Mouse (Mus musculus): ENCODE measurements at regions not wholly inside any gene's neighbourhood (a gene's known extent, or its start where the extent isn't known, plus 50 kb on each side); places are given as distances from the start of the nearest gene placed in this dataset.
"Not testable (repeated sequence)": the region's sequence is repeated elsewhere in the genome, so short reads cannot be mapped to it uniquely, and the experiment has no call there.

GRCm38 (mm10) chr11:93658719-93659118, 226.8 kb downstream of the Utp18 start:
- DNase-seq = no peak
- WGBS = 73% methylated on average over 8 of the region's 8 CpGs
- TF ChIP-seq POLR2A (IDR thresholded peaks at IDR 0.05; ENCODE audit: borderline replicate concordance, extremely low read depth, low read depth, low read length) = no peak
- TF ChIP-seq CTCF (IDR thresholded peaks at IDR 0.05; ENCODE audit: insufficient read depth, low read length) = no peak
- Histone ChIP-seq H3K4me3 (replicated peaks; ENCODE audit: extremely low read depth, low read depth, low read length) (no peak overlapping the region), H3K4me1 (ENCODE audit: control insufficient read depth, insufficient read depth, low read length) (no peaks in the 10 kb centered on the region)

DNA sequence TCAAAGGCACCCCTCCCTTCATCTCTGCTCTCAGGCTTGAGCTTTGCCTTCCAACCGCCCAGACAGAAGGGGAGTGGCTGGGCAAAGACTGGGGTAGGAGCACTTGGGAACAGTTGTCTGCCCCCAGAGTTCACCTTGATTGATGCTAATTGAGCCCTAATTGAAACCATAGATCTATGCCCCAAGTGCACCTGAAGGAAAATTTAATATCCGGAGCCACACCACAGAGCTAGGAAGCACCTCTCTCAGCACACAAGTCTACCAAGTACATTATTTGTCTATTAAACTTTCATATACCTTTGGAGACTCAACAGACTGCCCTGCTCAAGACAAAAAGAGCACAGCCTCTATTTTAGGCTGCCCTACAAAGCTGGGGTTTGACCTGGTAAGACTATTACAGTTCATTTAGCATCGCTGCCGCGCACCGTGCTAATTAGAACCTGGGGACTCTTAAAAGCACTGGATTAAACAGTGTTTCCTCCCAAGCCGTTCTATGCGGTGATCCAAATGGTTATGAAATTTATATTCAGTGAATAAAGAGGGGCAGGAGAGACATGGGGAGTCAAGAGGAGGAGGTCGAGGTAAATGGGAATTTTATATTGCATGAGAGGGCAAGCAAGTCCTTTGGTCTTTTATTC, 229.8 kb downstream of the Utp18 start:
- DNase-seq = no peak
- 88% methylated on average over 9 of the region's 9 CpGs for WGBS
- no peak for TF ChIP-seq CTCF (IDR thresholded peaks at IDR 0.05; ENCODE audit: insufficient read depth, low read length)
- no peak for TF ChIP-seq POLR2A (IDR thresholded peaks at IDR 0.05; ENCODE audit: borderline replicate concordance, extremely low read depth, low read depth, low read length)
- Histone ChIP-seq H3K4me1 (ENCODE audit: control insufficient read depth, insufficient read depth, low read length) (no peaks in the 10 kb centered on the region), H3K4me3 (replicated peaks; ENCODE audit: extremely low read depth, low read depth, low read length) (no peak overlapping the region)

- Histone ChIP-seq H3K4me3 (replicated peaks; ENCODE audit: extremely low read depth, low read depth, low read length) (no peak overlapping the region), H3K4me1 (ENCODE audit: control insufficient read depth, insufficient read depth, low read length) (no peaks in the 10 kb centered on the region)
- TF ChIP-seq CTCF (IDR thresholded peaks at IDR 0.05; ENCODE audit: insufficient read depth, low read length) (no peak), POLR2A (IDR thresholded peaks at IDR 0.05; ENCODE audit: borderline replicate concordance, extremely low read depth, low read depth, low read length) (no peak)
- DNase-seq = no peak
- WGBS = 79% methylated on average over 3 of the region's 3 CpGs
These were observed 232.2 kb downstream of the Utp18 start for GRCm38 (mm10) chr11:93653401-93653800.

DNA sequence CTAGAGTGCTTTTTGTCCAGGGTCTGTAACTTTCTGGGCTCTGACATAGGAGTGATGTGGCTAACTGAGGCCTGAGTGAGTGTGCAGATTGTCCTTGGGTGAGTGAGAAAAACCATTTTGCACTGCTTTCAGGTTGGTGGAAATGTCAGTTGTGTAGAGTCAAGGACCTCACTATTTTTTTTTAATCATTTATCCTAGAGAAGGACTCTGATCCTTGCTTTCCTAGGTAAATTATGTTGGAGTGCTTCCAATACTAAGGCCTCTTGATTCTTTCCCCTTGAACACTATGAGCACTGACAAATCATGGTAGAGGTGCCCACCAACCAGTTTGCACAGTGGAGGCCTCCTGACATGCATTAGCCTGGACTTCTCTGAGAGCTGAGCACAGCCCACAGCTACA, 233.6 kb downstream of the Utp18 start:
- not testable (repeated sequence) for H3K4me3 ChIP-seq (replicated peaks; ENCODE audit: extremely low read depth, low read depth, low read length); DNase-seq; H3K4me1 ChIP-seq (ENCODE audit: control insufficient read depth, insufficient read depth, low read length)

Data from lung, adult 2 months (tissue).